Mouse (Mus musculus) monocyte, adult 5-6 weeks (primary cell): Measurements from ENCODE around the gene Lsamp. TPM values are rescaled to one million over a fixed set of nuclear protein-coding genes. Genes with fewer than 3 reads are reported as not detected.

Source experiments
- ATAC-seq: fragments of 153-309, 156-312 bp; replicated peaks from 2 replicates; pipeline ENCODE4 v1.8.0; 2017; ENCODE audit warnings: mild to moderate bottlenecking; ENCODE audit not compliant: low TSS enrichment, insufficient number of reproducible peaks, severe bottlenecking, poor library complexity, low FRiP score
- total RNA-seq: library from RNA; stranded (forward); fragments of 200-1000, 200-491, 200-594 nt; gene quantifications from 3 replicates; pipeline ENCODE4 v1.2.3, GENCODE M21; 2017

Gene Lsamp
- total RNA-seq, 1 experiment from 2014 or later = not detected

- ATAC-seq = no peak
Measured at GRCm38 (mm10) chr16:41903654-41904053, 1919.5 kb downstream of the Lsamp start.

DNA sequence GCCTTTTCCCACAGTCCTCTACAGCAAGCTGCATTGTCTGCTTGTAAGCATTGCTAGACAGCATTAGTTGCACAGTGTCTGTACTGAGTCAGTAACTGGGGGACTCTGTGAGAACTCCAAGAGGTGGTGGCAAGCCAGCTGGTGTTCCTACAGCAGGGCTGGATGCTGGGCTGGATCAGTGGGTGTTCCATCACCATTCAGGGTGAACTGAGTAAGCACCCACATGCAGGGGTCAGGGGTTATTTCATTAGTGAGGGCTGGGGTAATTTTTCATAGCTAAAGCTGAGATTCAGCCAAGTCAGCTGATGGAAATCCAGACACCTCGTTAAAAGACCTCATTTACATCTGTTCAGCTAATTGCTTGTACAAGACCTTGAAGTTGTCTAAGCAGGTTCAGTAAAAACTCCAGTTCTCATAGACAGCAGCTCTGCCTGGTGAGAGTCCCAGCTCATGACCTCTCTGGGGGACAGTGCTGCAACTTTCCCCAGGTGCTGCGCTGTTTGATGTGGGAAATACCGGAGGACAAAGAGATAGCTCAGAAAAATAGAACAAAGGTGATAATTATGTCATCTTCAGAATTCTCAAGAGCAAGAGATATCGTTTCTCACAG is 1928.5 kb downstream of the Lsamp start:
- ATAC-seq = no peak

GRCm38 (mm10) chr16:41913346-41913745 is 1929.2 kb downstream of the Lsamp start:
- no peak for ATAC-seq

- no peak for ATAC-seq
Measured at GRCm38 (mm10) chr16:41916342-41916741, 1932.2 kb downstream of the Lsamp start.

- no peak for ATAC-seq
Measured at GRCm38 (mm10) chr16:41917057-41917821, 1933.1 kb downstream of the Lsamp start.

DNA sequence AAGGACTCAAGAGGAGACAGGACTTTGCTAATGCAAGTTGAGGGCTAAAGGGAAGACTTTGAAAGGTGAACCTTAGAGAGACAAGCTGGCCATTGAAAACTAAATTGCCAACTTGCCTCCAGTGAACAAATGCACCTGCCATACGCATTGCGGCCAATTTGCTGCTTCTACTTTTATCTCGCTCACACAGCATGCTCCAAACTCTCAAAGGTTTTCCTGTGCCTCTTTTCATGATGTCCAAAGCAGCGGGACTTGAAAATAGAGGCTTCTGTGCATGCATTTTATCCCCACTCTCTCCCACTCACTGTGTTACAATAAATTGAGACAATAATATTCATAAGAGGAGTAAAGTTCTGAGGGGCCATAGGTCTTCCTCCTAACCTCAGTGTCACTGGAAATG is 1945.4 kb downstream of the Lsamp start:
- no peak for ATAC-seq

GRCm38 (mm10) chr16:41935701-41936100 is 1951.5 kb downstream of the Lsamp start:
- no peak for ATAC-seq

DNA sequence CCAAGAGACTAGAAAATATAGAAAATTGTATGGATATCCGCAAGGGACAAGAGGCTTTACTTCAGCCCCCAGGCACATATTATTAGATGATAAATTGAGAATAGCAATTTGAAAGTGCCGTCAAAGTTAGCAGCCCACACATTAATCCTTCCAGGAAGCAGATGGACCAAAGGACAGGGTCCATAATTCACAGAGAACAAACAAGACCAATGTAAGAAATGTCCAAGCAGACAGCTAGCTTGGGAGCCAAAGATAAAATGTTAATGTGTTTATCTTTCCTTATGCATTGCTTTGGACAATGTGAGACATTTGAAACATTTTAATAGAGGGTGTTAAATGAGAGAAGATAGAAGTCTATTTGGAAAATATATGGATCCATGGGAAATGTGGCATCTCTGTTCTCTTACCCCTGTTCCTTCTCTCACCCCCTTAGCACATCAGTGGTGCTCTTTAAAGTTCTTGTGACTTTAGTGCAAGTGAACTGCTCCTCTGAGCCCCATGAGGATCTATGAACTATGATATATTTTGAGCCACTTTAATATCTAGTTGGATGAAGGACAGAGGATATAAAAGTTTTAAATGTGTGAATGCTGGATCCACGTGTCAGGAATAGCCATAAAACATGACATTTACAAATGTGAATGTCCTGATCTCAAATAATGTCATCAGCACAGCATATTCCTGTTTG is 1952.9 kb downstream of the Lsamp start:
- no peak for ATAC-seq

- no peak for ATAC-seq
Measured at GRCm38 (mm10) chr16:41937596-41937990, 1953.4 kb downstream of the Lsamp start.

DNA sequence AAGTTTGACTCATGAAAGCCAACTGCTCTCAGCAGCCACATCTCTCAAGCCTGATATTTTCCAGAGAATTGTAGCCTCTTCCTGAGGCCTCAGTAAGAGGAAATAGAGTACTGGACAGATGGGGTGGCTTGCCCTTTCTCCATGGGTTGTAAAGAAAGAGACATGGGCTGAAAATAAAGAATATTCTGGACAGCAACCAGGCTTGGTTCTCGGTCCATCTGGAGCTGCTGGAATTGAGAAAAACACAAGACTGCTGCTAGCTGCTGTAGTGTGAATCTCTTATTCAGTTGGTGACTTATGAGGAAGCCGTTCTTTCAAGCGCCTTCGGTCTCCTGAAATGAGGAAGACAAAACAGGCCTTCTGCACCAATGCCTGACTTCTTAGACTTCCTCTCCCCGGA is 1954.1 kb downstream of the Lsamp start:
- no peak for ATAC-seq

GRCm38 (mm10) chr16:41941591-41942315 is 1957.6 kb downstream of the Lsamp start:
- ATAC-seq = no peak

GRCm38 (mm10) chr16:41957811-41958210 is 1973.7 kb downstream of the Lsamp start:
- no peak for ATAC-seq

- ATAC-seq = no peak
Measured at GRCm38 (mm10) chr16:41965636-41966035, 1981.5 kb downstream of the Lsamp start.

DNA sequence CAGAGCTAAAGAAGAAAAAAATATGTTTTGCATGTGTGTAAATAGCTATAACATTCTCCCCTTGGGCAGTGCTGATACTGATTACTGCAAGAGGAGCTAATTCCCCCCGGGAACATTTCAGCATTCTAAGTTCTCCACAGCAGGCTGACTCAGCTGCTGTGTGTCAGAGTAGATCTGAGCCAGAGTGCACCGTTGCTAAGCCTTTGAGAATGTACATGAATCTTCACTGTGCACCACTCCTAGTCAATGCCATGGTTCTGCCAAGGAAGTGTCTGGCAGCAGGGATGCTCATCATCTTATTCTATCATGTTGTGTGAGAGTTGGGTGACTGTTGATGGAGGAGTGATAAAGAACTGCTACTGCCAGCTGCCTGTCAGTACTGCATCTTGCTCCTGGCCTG is 1985.1 kb downstream of the Lsamp start:
- ATAC-seq = no peak

GRCm38 (mm10) chr16:41974866-41975719 is 1990.9 kb downstream of the Lsamp start:
- ATAC-seq = no peak

- no peak for ATAC-seq
Measured at GRCm38 (mm10) chr16:41976897-41977296, 1992.7 kb downstream of the Lsamp start.

DNA sequence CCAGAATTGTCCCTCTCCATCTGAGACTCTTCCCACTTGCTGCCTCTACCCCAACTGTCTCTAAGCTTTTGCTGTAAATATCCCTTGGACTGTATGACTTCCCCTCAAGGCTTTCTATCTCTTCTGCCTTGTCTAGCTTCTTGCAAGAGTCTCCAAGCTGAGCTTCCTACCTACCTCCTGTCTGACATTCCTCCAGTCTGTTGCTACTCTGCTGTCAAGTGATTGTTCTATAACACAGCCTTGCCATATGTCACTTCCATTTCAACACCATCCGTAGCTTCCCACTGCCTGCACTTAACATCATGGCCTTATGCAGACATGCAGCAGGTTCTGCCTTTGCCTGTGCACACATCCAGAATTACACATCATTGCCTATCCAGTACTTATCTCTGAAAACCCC is 2012.8 kb downstream of the Lsamp start:
- no peak for ATAC-seq

- ATAC-seq = no peak
Measured at GRCm38 (mm10) chr16:42002925-42003324, 2018.8 kb downstream of the Lsamp start.
